Mouse (Mus musculus) left cerebral cortex, postnatal 4 days (tissue): ENCODE data around the gene Map3k5. TPM values are rescaled to one million over a fixed set of nuclear protein-coding genes. Genes with fewer than 3 reads are reported as not detected.
A peak's percentile ranks its signal among the peaks of the same experiment; 100 is the strongest.

ENCODE experiments used
- DNase-seq: peaks from one replicate; pipeline ENCODE4 v3.0.0-alpha.2; 2022
- intact Hi-C: fragments of 180-260 bp; cut with DNase I; formaldehyde crosslinking; loops from one replicate; pipeline ENCODE4 v1.15.1; 2025
- total RNA-seq, 2 experiments: library from RNA; stranded (reverse); gene quantifications; 2 replicates each; pipeline ENCODE4 v1.2.3; 2021

Gene Map3k5
- total RNA-seq, 2 experiments from 2014 or later = 21.3 to 23.4 TPM

GRCm38 (mm10) chr10:20148773-20149120 is 214.5 kb downstream of the Map3k5 start:
- DNase-seq = no peak
- intact Hi-C loops = no loop called here

- intact Hi-C loops = no loop called here
- peak; percentile 49 for DNase-seq
Observed at GRCm38 (mm10) chr10:20149121-20149834, 215.0 kb downstream of the Map3k5 start.

- intact Hi-C loops = no loop called here
- DNase-seq = no peak
Observed at GRCm38 (mm10) chr10:20149835-20150355, 215.6 kb downstream of the Map3k5 start.

GRCm38 (mm10) chr10:20152131-20152530 is 217.9 kb downstream of the Map3k5 start:
- no peak for DNase-seq
- intact Hi-C loops = no loop called here

GRCm38 (mm10) chr10:20153507-20153906 is 219.2 kb downstream of the Map3k5 start:
- DNase-seq = no peak
- intact Hi-C loops = no loop called here

GRCm38 (mm10) chr10:20155401-20155800 is 221.1 kb downstream of the Map3k5 start:
- intact Hi-C loops = no loop called here
- no peak for DNase-seq

- intact Hi-C loops = no loop called here
- DNase-seq = no peak
Observed at GRCm38 (mm10) chr10:20157021-20157726, 222.9 kb downstream of the Map3k5 start.

- no peak for DNase-seq
- intact Hi-C loops = no loop called here
Observed at GRCm38 (mm10) chr10:20158756-20159155, 224.5 kb downstream of the Map3k5 start.

GRCm38 (mm10) chr10:20159308-20159707 is 225.0 kb downstream of the Map3k5 start:
- no peak for DNase-seq
- intact Hi-C loops = no loop called here

GRCm38 (mm10) chr10:20160914-20161313 is 226.6 kb downstream of the Map3k5 start:
- no peak for DNase-seq
- intact Hi-C loops = no loop called here

GRCm38 (mm10) chr10:20164810-20165209 is 230.5 kb downstream of the Map3k5 start:
- DNase-seq = no peak

GRCm38 (mm10) chr10:20166797-20167196 is 232.5 kb downstream of the Map3k5 start:
- no peak for DNase-seq
- intact Hi-C loops = no loop called here

More at GRCm38 (mm10) chr10:20164810-20165209, 230.5 kb downstream of the Map3k5 start:
- intact Hi-C loops = no loop called here

GRCm38 (mm10) chr10:20167467-20167866 is 233.2 kb downstream of the Map3k5 start:
- DNase-seq = no peak
- intact Hi-C loops = no loop called here

- intact Hi-C loops = no loop called here
- no peak for DNase-seq
Observed at GRCm38 (mm10) chr10:20169182-20169674, 235.0 kb downstream of the Map3k5 start.

GRCm38 (mm10) chr10:20169927-20170604 is 235.8 kb downstream of the Map3k5 start:
- DNase-seq = peak; percentile 45
- intact Hi-C loops = no loop called here

- DNase-seq = peak; percentile 92
- intact Hi-C loops = no loop called here
Observed at GRCm38 (mm10) chr10:20170605-20171088, 236.4 kb downstream of the Map3k5 start.

GRCm38 (mm10) chr10:20171209-20171608 is 236.9 kb downstream of the Map3k5 start:
- intact Hi-C loops = no loop called here

GRCm38 (mm10) chr10:20171756-20172155 is 237.5 kb downstream of the Map3k5 start:
- no peak for DNase-seq
- intact Hi-C loops = no loop called here

More at GRCm38 (mm10) chr10:20171209-20171608, 236.9 kb downstream of the Map3k5 start:
- DNase-seq = no peak

GRCm38 (mm10) chr10:20173733-20174132 is 239.5 kb downstream of the Map3k5 start:
- intact Hi-C loops = no loop called here
- no peak for DNase-seq

- no peak for DNase-seq
- intact Hi-C loops = no loop called here
Observed at GRCm38 (mm10) chr10:20176054-20176453, 241.8 kb downstream of the Map3k5 start.
